Mouse (Mus musculus) limb, embryonic 13.5 days (tissue): ENCODE measurements around the gene Ms4a4a. TPM values are rescaled to one million over a fixed set of nuclear protein-coding genes. Genes with fewer than 3 reads are reported as not detected.
"Not testable (repeated sequence)": the region's sequence is repeated elsewhere in the genome, so short reads cannot be mapped to it uniquely, and the experiment has no call there.

ENCODE experiments used
- ATAC-seq: fragments of 200-750 bp; cut with Nextera tagmentation; 2 replicates; pipeline ENCODE4 v1.8.0; 2017; ENCODE audit warnings: low read depth, moderate number of reproducible peaks, moderate TSS enrichment; ENCODE audit not compliant: low FRiP score
- H3K27ac ChIP-seq: fragments of 300-500 bp; sonication (generic); 2 replicates; pipeline ENCODE4 v1.5.1; 2015; ENCODE audit warnings: inconsistent platforms, mild to moderate bottlenecking, moderate library complexity
- H3K27me3 ChIP-seq: fragments of 300-500 bp; sonication (generic); 2 replicates; pipeline ENCODE4 v1.6.1; 2015; ENCODE audit warnings: mild to moderate bottlenecking, inconsistent platforms
- H3K36me3 ChIP-seq: fragments of 300-500 bp; sonication (generic); 2 replicates; pipeline ENCODE4 v1.6.1; 2015; ENCODE audit warnings: inconsistent platforms, mild to moderate bottlenecking, moderate library complexity
- H3K4me1 ChIP-seq: fragments of 300-500 bp; sonication (generic); 2 replicates; pipeline ENCODE4 v1.6.1; 2015; ENCODE audit warnings: inconsistent platforms
- H3K4me2 ChIP-seq: fragments of 300-500 bp; sonication (generic); replicated peaks from 2 replicates; pipeline ENCODE4 v1.6.1; 2015; ENCODE audit warnings: inconsistent platforms, mild to moderate bottlenecking, moderate library complexity
- H3K4me3 ChIP-seq: fragments of 300-500 bp; sonication (generic); 2 replicates; pipeline ENCODE4 v1.5.1; 2015; ENCODE audit warnings: moderate library complexity, mild to moderate bottlenecking, inconsistent platforms
- H3K9ac ChIP-seq: fragments of 300-500 bp; sonication (generic); 2 replicates; pipeline ENCODE4 v1.6.1; 2015; ENCODE audit warnings: mild to moderate bottlenecking, inconsistent platforms
- H3K9me3 ChIP-seq: fragments of 300-500 bp; sonication (generic); 2 replicates; pipeline ENCODE4 v1.6.1; 2016; ENCODE audit warnings: inconsistent platforms
- WGBS: fragments of 180-500 bp; shearing (Covaris S2); methylation state at CpG from one replicate; pipeline ENCODE4 v1.1.7; 2015; 5-methylcytosine and 5-hydroxymethylcytosine counted together
- polyA plus RNA-seq: library from polyadenylated mRNA; unstranded; fragments of >200 nt; fragmentation: Nextera tagmentation; extraction: Ambion mirVana; gene quantifications from 2 replicates; pipeline ENCODE4 v1.2.1, GENCODE M21; 2015

Gene Ms4a4a
- polyA plus RNA-seq, 1 experiment from 2014 or later = 5.4 TPM

DNA sequence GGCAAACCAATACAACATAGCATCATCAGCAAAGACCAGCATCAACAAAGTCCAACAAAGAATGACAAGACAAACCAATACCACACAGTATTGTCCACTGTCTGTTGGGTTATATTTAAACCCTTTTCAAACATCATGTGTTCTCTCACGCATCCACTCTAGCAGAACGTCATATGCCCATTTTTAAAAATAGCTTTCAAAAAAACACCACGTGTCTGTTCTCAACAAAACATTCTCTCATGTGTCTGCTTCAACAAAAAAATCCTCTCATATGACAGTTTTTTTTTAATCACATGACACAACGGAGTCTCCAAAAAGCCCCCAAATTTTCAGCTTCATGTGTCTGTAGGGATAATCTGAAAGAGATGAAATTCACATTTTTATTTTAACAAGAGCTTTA, 12.4 kb downstream of the Ms4a4a start:
- WGBS = 80% methylated on average over 4 of the region's 4 CpGs
- H3K27me3 ChIP-seq = no peaks in the 10 kb centered on the region
- H3K36me3 ChIP-seq = no peaks in the 10 kb centered on the region
- H3K4me3 ChIP-seq = no peak overlapping the region
- H3K27ac ChIP-seq = no peak overlapping the region
- no peak overlapping the region for H3K9ac ChIP-seq
- ATAC-seq = no peak
- no peak overlapping the region for H3K4me2 ChIP-seq
- H3K4me1 ChIP-seq = no peaks in the 10 kb centered on the region
- H3K9me3 ChIP-seq = no peaks in the 10 kb centered on the region

DNA sequence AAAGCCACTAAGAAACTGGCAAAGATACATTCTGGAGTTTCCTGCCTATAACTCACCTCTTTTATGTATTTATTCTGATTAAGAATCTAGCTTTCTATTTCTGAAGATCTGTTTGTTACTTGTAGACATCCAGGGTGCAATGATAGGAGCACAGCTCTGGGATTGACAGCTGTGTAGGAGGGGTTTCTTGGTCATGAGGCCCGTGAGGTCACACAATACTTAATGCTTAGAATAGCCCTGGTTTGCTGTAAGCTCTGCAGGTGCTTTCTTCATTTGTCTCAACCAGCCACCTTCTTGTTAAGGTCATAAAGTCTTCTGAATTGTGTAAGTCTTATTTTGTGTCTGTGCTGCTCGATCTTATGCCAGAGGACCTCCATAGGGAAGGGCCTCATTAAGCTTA, 13.6 kb downstream of the Ms4a4a start:
- ATAC-seq = no peak
- Histone ChIP-seq H3K4me2 (no peak overlapping the region), H3K4me1 (no peaks in the 10 kb centered on the region), H3K9ac (no peak overlapping the region), H3K27me3 (no peaks in the 10 kb centered on the region), H3K9me3 (no peaks in the 10 kb centered on the region), H3K36me3 (no peaks in the 10 kb centered on the region), H3K27ac (no peak overlapping the region), H3K4me3 (no peak overlapping the region)
- 72% methylated on average over 2 of the region's 2 CpGs for WGBS

DNA sequence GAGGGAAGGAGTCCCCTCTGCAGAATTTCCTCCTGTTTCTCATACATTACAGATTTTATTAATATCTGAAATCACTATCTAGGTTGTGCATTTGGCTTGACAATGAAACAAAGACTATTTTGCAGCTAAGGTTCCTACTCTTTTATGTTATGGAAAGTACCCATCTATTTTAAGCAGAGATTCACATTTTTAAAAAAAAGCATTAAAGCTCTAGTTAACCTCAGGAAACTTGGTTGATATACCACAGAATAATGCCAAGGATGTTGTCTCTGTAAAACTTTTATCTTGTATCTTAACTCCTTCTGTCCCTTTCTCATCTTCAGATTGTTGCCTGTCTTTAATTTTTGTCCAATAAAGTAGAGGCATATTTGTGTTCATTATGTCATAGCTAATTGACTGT, 20.4 kb downstream of the Ms4a4a start:
- Histone ChIP-seq H3K27me3 (no peaks in the 10 kb centered on the region), H3K9me3 (no peaks in the 10 kb centered on the region), H3K36me3 (no peaks in the 10 kb centered on the region), H3K4me1 (no peaks in the 10 kb centered on the region), H3K4me3 (no peak overlapping the region), H3K4me2 (no peak overlapping the region), H3K9ac (no peak overlapping the region), H3K27ac (no peak overlapping the region)
- ATAC-seq = no peak

DNA sequence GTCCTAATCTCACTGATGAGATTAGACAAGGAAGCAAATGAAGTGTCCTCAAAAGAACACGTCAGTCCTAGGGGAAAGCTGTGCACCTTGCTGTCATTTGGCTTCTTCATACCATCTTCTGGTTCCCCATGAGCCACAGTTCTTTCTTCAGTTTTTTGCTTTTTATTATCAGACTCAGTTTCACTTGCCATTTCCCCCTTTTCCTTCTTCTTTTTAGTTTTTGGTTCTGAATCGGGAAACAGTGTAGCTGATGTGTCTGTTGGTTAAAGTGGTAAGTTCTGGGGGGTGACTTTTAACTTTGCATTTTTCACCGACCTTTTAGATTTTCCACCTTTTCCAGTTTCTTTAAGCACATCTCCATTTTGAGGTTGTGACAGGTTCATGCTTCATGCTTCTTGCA, 29.2 kb downstream of the Ms4a4a start, which contains the start of gene Ms4a4c:
Ms4a4c (plus strand) TSS at position 244 of the 400 bp plus-strand sequence.
- H3K9me3 ChIP-seq = no peaks in the 10 kb centered on the region
- H3K27me3 ChIP-seq = no peaks in the 10 kb centered on the region
- H3K4me3 ChIP-seq = no peak within 1 kb of the TSS
- H3K4me2 ChIP-seq = no peak within 1 kb of the TSS
- no peak within 1 kb of the TSS for H3K27ac ChIP-seq
- no peak within 1 kb of the TSS for H3K9ac ChIP-seq
- WGBS = 82% methylated on average over 3 of the region's 3 CpGs
- H3K4me1 ChIP-seq = no peaks in the 10 kb centered on the region
- no peaks in the 10 kb centered on the region for H3K36me3 ChIP-seq
- no peak for ATAC-seq

DNA sequence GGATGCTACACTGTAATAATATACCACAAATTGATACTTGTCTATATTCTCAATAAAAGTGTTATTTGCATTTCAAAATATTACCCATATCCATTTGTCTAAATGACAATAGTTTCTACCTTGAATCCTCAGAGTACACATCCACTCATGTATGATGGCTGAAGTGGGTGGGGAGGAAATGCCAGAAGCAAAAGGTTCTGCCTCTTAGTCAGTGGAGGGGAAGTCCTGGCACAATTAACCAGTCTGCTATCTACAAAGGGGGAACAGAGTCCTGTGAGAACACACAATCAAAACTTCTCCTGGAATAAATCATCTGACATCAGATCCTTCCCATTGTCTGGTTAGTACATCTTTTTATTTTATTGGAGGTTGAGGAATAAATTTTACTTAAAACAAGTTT, 32.1 kb downstream of the Ms4a4a start:
- H3K27ac ChIP-seq = no peak overlapping the region
- no peak overlapping the region for H3K9ac ChIP-seq
- H3K4me1 ChIP-seq = no peaks in the 10 kb centered on the region
- no peak overlapping the region for H3K4me3 ChIP-seq
- ATAC-seq = no peak
- H3K9me3 ChIP-seq = no peaks in the 10 kb centered on the region
- H3K27me3 ChIP-seq = no peaks in the 10 kb centered on the region
- no peak overlapping the region for H3K4me2 ChIP-seq
- H3K36me3 ChIP-seq = no peaks in the 10 kb centered on the region

- Histone ChIP-seq H3K4me1 (no peaks in the 10 kb centered on the region), H3K4me2 (no peak overlapping the region), H3K4me3 (no peak overlapping the region), H3K9me3 (no peaks in the 10 kb centered on the region), H3K36me3 (no peaks in the 10 kb centered on the region), H3K27me3 (no peaks in the 10 kb centered on the region), H3K9ac (no peak overlapping the region), H3K27ac (no peak overlapping the region)
- ATAC-seq = no peak
- 92% methylated on average over 1 of the region's 1 CpGs for WGBS
These were observed 33.3 kb downstream of the Ms4a4a start for GRCm38 (mm10) chr19:11408591-11408990.

- no peak for ATAC-seq
- Histone ChIP-seq H3K4me1 (no peaks in the 10 kb centered on the region), H3K27ac (no peak overlapping the region), H3K9me3 (no peaks in the 10 kb centered on the region), H3K4me3 (no peak overlapping the region), H3K9ac (no peak overlapping the region), H3K27me3 (no peaks in the 10 kb centered on the region), H3K36me3 (no peaks in the 10 kb centered on the region), H3K4me2 (no peak overlapping the region)
- WGBS = 77% methylated on average over 1 of the region's 1 CpGs
These were observed 36.3 kb downstream of the Ms4a4a start for GRCm38 (mm10) chr19:11411640-11412039.

DNA sequence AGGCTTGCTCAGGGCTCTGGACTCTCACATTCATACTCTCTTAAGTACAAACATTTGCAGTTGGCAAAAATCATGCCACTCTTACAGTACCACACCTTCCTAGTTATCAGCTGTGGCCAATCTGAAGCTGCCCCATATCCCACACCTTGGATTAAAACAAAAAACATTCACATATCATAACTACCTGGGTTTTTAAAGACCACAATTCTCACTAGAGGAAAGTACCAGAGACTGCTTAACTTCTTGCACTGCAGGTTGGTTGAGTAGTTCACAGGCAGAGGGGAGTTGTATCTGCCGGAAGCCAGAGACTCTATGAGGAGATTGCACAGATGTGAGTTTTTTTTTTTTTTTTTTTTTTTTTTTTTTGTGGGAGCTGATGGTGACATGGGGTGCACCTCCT, 38.8 kb downstream of the Ms4a4a start:
- Histone ChIP-seq H3K27me3 (no peaks in the 10 kb centered on the region), H3K27ac (no peak overlapping the region), H3K4me3 (no peak overlapping the region), H3K9ac (no peak overlapping the region), H3K4me2 (no peak overlapping the region), H3K4me1 (no peaks in the 10 kb centered on the region), H3K36me3 (no peaks in the 10 kb centered on the region), H3K9me3 (no peaks in the 10 kb centered on the region)
- WGBS = 84% methylated on average over 1 of the region's 1 CpGs
- no peak for ATAC-seq

DNA sequence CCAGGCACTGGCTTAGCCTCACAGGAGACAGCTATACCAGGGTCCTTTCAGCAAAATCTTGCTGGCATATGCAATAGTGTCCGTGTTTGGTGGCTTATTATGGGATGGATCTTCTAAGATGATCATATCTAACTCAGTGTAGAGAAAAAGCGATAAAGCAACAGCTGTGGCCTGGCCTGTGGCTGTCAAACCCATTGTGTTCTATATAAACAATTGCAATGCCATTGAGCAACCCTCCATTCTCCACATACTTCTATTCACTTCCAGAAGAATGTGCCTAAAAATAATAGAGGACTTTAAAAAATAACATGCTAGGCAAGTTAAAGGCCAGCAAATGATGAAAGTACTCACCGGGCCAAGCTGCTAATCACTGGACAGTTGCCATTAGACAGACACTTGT, 40.3 kb downstream of the Ms4a4a start:
- WGBS = 77% methylated on average over 3 of the region's 3 CpGs
- no peak overlapping the region for H3K9ac ChIP-seq
- ATAC-seq = no peak

GRCm38 (mm10) chr19:11418865-11419264, 43.5 kb downstream of the Ms4a4a start:
- not testable (repeated sequence) for ATAC-seq, H3K27me3 ChIP-seq
- 88% methylated on average over 3 of the region's 3 CpGs for whole genome bisulfite sequencing

More for the DNA sequence above, 40.3 kb downstream of the Ms4a4a start:
- Histone ChIP-seq H3K27ac (no peak overlapping the region), H3K9me3 (no peaks in the 10 kb centered on the region), H3K36me3 (no peaks in the 10 kb centered on the region), H3K4me1 (no peaks in the 10 kb centered on the region), H3K27me3 (no peaks in the 10 kb centered on the region), H3K4me2 (no peak overlapping the region), H3K4me3 (no peak overlapping the region)

GRCm38 (mm10) chr19:11431209-11431608, 55.9 kb downstream of the Ms4a4a start:
- not testable (repeated sequence) for H3K9ac ChIP-seq, H3K27ac ChIP-seq

More at GRCm38 (mm10) chr19:11418865-11419264, 43.5 kb downstream of the Ms4a4a start:
- not testable (repeated sequence) for H3K9ac ChIP-seq, H3K4me2 ChIP-seq, H3K36me3 ChIP-seq, H3K4me3 ChIP-seq, H3K4me1 ChIP-seq, H3K9me3 ChIP-seq, H3K27ac ChIP-seq

DNA sequence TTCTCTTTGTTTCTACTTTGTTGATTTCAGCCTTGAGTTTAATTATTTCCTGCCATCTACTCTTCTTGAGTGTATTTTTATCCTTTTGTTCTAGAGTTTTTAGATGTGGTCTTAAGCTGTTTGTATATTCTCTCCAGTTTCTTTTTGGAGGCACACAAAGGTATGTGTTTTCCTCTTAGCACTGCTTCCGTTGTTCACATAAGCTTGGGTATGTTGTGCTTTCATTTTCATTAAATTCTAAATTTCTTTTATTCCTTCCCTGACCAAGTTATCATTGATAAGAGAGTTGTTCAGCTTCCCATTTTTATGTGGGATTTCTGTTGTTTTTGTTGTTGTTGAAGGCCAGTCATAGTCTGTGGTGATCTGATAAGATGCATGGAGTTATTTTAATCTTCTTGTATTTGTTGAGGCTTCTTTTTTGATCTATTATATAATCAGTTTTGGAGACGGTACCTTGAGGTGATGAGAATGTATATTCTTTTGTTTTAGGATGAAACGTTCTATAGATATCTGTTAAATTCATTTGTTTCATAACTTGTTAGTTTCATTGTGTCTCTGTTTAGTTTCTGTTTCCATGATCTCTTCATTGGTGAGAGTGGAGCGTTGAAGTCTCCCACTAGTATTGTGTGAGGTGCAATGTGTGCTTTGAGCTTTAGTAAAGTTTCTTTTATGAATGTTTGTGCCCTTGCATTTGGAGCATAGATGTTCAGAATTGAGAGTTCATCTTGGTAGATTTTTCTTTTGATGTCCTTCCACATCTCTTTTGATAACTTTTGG, 59.9 kb downstream of the Ms4a4a start:
- Histone ChIP-seq H3K4me3 (no peak overlapping the region), H3K36me3 (no peaks in the 10 kb centered on the region), H3K27me3 (no peaks in the 10 kb centered on the region), H3K9me3 (no peaks in the 10 kb centered on the region), H3K9ac (no peak overlapping the region), H3K4me1 (no peaks in the 10 kb centered on the region), H3K27ac (no peak overlapping the region), H3K4me2 (no peak overlapping the region)
- 86% methylated on average over 4 of the region's 4 CpGs for WGBS
- ATAC-seq = no peak

More at GRCm38 (mm10) chr19:11431209-11431608, 55.9 kb downstream of the Ms4a4a start:
- H3K9me3 ChIP-seq, H3K27me3 ChIP-seq, H3K4me3 ChIP-seq, H3K4me2 ChIP-seq, ATAC-seq, H3K4me1 ChIP-seq, H3K36me3 ChIP-seq: not testable (repeated sequence)
- 88% methylated on average over 1 of the region's 1 CpGs for WGBS
